Mouse (Mus musculus): ENCODE data around the gene Gm42906. TPM values are rescaled to one million over a fixed set of nuclear protein-coding genes. Genes with fewer than 3 reads are reported as not detected.

The Gm42906 gene
- polyA plus RNA-seq, 1 experiment from 2014 or later, result not detected

GRCm38 (mm10) chr5:151102262-151102661, 325.7 kb downstream of the Gm42906 start:
- Histone ChIP-seq H3K27ac (ENCODE audit: low read depth, low read length) (no peak overlapping the region), H3K4me2 (replicated peaks; ENCODE audit: low read depth) (no peak overlapping the region), H3K9me3 (ENCODE audit: control insufficient read depth) (no peaks in the 10 kb centered on the region), H3K4me3 (ENCODE audit: low read depth, low read length) (no peak overlapping the region), H3K36me3 (ENCODE audit: control insufficient read depth, insufficient read depth) (no peaks in the 10 kb centered on the region), H3K27me3 (replicated peaks; ENCODE audit: control insufficient read depth, insufficient read depth, low read length) (no peaks in the 10 kb centered on the region), H3K9ac (ENCODE audit: low read depth, low read length) (no peak overlapping the region), H3K4me1 (replicated peaks; ENCODE audit: control insufficient read depth, insufficient read depth, low read length) (no peaks in the 10 kb centered on the region)
- peak; percentile 49 for TF ChIP-seq CTCF (IDR thresholded peaks at IDR 0.05; ENCODE audit: low read depth)
- ATAC-seq, result no peak
- WGBS, result 54% methylated on average over 2 of the region's 2 CpGs

- no peak for TF ChIP-seq CTCF (IDR thresholded peaks at IDR 0.05; ENCODE audit: low read depth)
- ATAC-seq, result no peak
- 62% methylated on average over 6 of the region's 6 CpGs for whole genome bisulfite sequencing
Observed at GRCm38 (mm10) chr5:151096012-151096411, 332.0 kb downstream of the Gm42906 start.

GRCm38 (mm10) chr5:151092886-151093665, 334.9 kb downstream of the Gm42906 start:
- peaks cover 14% of the 10 kb centered on the region; the same call in 1 of the 2 replicates for H3K36me3 ChIP-seq (ENCODE audit: control insufficient read depth, insufficient read depth)
- no peaks in the 10 kb centered on the region for H3K4me1 ChIP-seq (replicated peaks; ENCODE audit: control insufficient read depth, insufficient read depth, low read length)
- H3K9ac ChIP-seq (ENCODE audit: low read depth, low read length), result no peak overlapping the region
- no peak for ATAC-seq
- H3K27me3 ChIP-seq (replicated peaks; ENCODE audit: control insufficient read depth, insufficient read depth, low read length), result no peaks in the 10 kb centered on the region
- H3K9me3 ChIP-seq (ENCODE audit: control insufficient read depth), result no peaks in the 10 kb centered on the region
- H3K27ac ChIP-seq (ENCODE audit: low read depth, low read length), result no peak overlapping the region
- no peak for TF ChIP-seq CTCF (IDR thresholded peaks at IDR 0.05; ENCODE audit: low read depth)
- no peak overlapping the region for H3K4me2 ChIP-seq (replicated peaks; ENCODE audit: low read depth)
- no peak overlapping the region for H3K4me3 ChIP-seq (ENCODE audit: low read depth, low read length)
- 69% methylated on average over 3 of the region's 3 CpGs for WGBS

More at GRCm38 (mm10) chr5:151096012-151096411, 332.0 kb downstream of the Gm42906 start:
- Histone ChIP-seq H3K4me3 (ENCODE audit: low read depth, low read length) (no peak overlapping the region), H3K27ac (ENCODE audit: low read depth, low read length) (no peak overlapping the region), H3K4me1 (replicated peaks; ENCODE audit: control insufficient read depth, insufficient read depth, low read length) (no peaks in the 10 kb centered on the region), H3K4me2 (replicated peaks; ENCODE audit: low read depth) (no peak overlapping the region), H3K9me3 (ENCODE audit: control insufficient read depth) (no peaks in the 10 kb centered on the region), H3K27me3 (replicated peaks; ENCODE audit: control insufficient read depth, insufficient read depth, low read length) (no peaks in the 10 kb centered on the region), H3K9ac (ENCODE audit: low read depth, low read length) (no peak overlapping the region), H3K36me3 (ENCODE audit: control insufficient read depth, insufficient read depth) (peaks cover 14% of the 10 kb centered on the region; the same call in 1 of the 2 replicates)

- Histone ChIP-seq H3K27ac (ENCODE audit: low read depth, low read length) (no peak overlapping the region), H3K9ac (ENCODE audit: low read depth, low read length) (no peak overlapping the region), H3K4me3 (ENCODE audit: low read depth, low read length) (no peak overlapping the region), H3K36me3 (ENCODE audit: control insufficient read depth, insufficient read depth) (peaks cover 14% of the 10 kb centered on the region; the same call in 1 of the 2 replicates), H3K9me3 (ENCODE audit: control insufficient read depth) (no peaks in the 10 kb centered on the region), H3K4me2 (replicated peaks; ENCODE audit: low read depth) (no peak overlapping the region), H3K27me3 (replicated peaks; ENCODE audit: control insufficient read depth, insufficient read depth, low read length) (no peaks in the 10 kb centered on the region), H3K4me1 (replicated peaks; ENCODE audit: control insufficient read depth, insufficient read depth, low read length) (peaks cover 4% of the 10 kb centered on the region; the same call in 1 of the 2 replicates)
- TF ChIP-seq CTCF (IDR thresholded peaks at IDR 0.05; ENCODE audit: low read depth), result no peak
- WGBS, result 80% methylated on average over 6 of the region's 6 CpGs
- ATAC-seq, result no peak
Observed at GRCm38 (mm10) chr5:151090996-151091395, 337.0 kb downstream of the Gm42906 start.

GRCm38 (mm10) chr5:151089201-151089600, 338.8 kb downstream of the Gm42906 start:
- Histone ChIP-seq H3K9me3 (ENCODE audit: control insufficient read depth) (no peaks in the 10 kb centered on the region), H3K4me2 (replicated peaks; ENCODE audit: low read depth) (no peak overlapping the region), H3K4me3 (ENCODE audit: low read depth, low read length) (no peak overlapping the region), H3K27ac (ENCODE audit: low read depth, low read length) (no peak overlapping the region), H3K4me1 (replicated peaks; ENCODE audit: control insufficient read depth, insufficient read depth, low read length) (peaks cover 4% of the 10 kb centered on the region; the same call in 1 of the 2 replicates), H3K9ac (ENCODE audit: low read depth, low read length) (no peak overlapping the region), H3K27me3 (replicated peaks; ENCODE audit: control insufficient read depth, insufficient read depth, low read length) (no peaks in the 10 kb centered on the region), H3K36me3 (ENCODE audit: control insufficient read depth, insufficient read depth) (peaks cover 10% of the 10 kb centered on the region; the same call in 1 of the 2 replicates)
- ATAC-seq, result no peak
- TF ChIP-seq CTCF (IDR thresholded peaks at IDR 0.05; ENCODE audit: low read depth), result no peak
- 54% methylated on average over 6 of the region's 6 CpGs for WGBS

- H3K4me2 ChIP-seq (replicated peaks; ENCODE audit: low read depth), result no peak overlapping the region
- ATAC-seq, result no peak
- H3K36me3 ChIP-seq (ENCODE audit: control insufficient read depth, insufficient read depth), result 0 out of 2 replicates have a peak, but pooled peaks cover 4% of the 10 kb centered on the region
- no peaks in the 10 kb centered on the region for H3K9me3 ChIP-seq (ENCODE audit: control insufficient read depth)
- peaks cover 4% of the 10 kb centered on the region; the same call in 1 of the 2 replicates for H3K4me1 ChIP-seq (replicated peaks; ENCODE audit: control insufficient read depth, insufficient read depth, low read length)
- no peak overlapping the region for H3K4me3 ChIP-seq (ENCODE audit: low read depth, low read length)
- TF ChIP-seq CTCF (IDR thresholded peaks at IDR 0.05; ENCODE audit: low read depth), result no peak
- no peak overlapping the region for H3K27ac ChIP-seq (ENCODE audit: low read depth, low read length)
- H3K9ac ChIP-seq (ENCODE audit: low read depth, low read length), result no peak overlapping the region
- WGBS, result 70% methylated on average over 9 of the region's 9 CpGs
- H3K27me3 ChIP-seq (replicated peaks; ENCODE audit: control insufficient read depth, insufficient read depth, low read length), result no peaks in the 10 kb centered on the region
Observed at GRCm38 (mm10) chr5:151086425-151087202, 341.3 kb downstream of the Gm42906 start.
